Mouse (Mus musculus) neutrophil, adult 5-6 weeks (primary cell): ENCODE results near the gene Adgrg3. TPM values are rescaled to one million over a fixed set of nuclear protein-coding genes. Genes with fewer than 3 reads are reported as not detected.
"Not testable (repeated sequence)": the region's sequence is repeated elsewhere in the genome, so short reads cannot be mapped to it uniquely, and the experiment has no call there.

Experiments
- ATAC-seq: fragments of 151-379, 151-347 bp; 2 replicates; pipeline ENCODE4 v1.8.0; 2017; ENCODE audit warnings: mild to moderate bottlenecking, moderate TSS enrichment; ENCODE audit not compliant: insufficient number of reproducible peaks, poor library complexity, low FRiP score, severe bottlenecking; ENCODE audit errors: extremely low read depth
- total RNA-seq: library from RNA; stranded (forward); fragments of 200-1000 nt; gene quantifications from 2 replicates; pipeline ENCODE4 v1.2.3, GENCODE M21; 2017

Gene Adgrg3
- total RNA-seq, 1 experiment from 2014 or later, result 23.4 TPM

GRCm38 (mm10) chr8:95016684-95017083 lies 808 bp upstream of the Adgrg3 start:
- no peak for ATAC-seq

- no peak for ATAC-seq
These were observed 610 bp downstream of the Adgrg3 start for GRCm38 (mm10) chr8:95017969-95018635.

- ATAC-seq, result no peak
These were observed 2.8 kb downstream of the Adgrg3 start for GRCm38 (mm10) chr8:95020293-95020777.

GRCm38 (mm10) chr8:95020821-95021220 lies 3.3 kb downstream of the Adgrg3 start:
- ATAC-seq, result peak; percentile 45

- no peak for ATAC-seq
These were observed 5.7 kb downstream of the Adgrg3 start for GRCm38 (mm10) chr8:95023201-95023600.

GRCm38 (mm10) chr8:95024387-95024786 lies 6.9 kb downstream of the Adgrg3 start:
- ATAC-seq, result peak; percentile 57

GRCm38 (mm10) chr8:95025421-95025820 lies 7.9 kb downstream of the Adgrg3 start:
- no peak for ATAC-seq

- ATAC-seq, result not testable (repeated sequence)
These were observed 10.9 kb downstream of the Adgrg3 start for GRCm38 (mm10) chr8:95028391-95028790.

GRCm38 (mm10) chr8:95037106-95037925 lies 19.8 kb downstream of the Adgrg3 start:
- ATAC-seq, result no peak

GRCm38 (mm10) chr8:95041883-95042784 lies 24.6 kb downstream of the Adgrg3 start:
- ATAC-seq, result no peak

GRCm38 (mm10) chr8:95044811-95045210 lies 27.3 kb downstream of the Adgrg3 start:
- no peak for ATAC-seq

GRCm38 (mm10) chr8:95046982-95047381 lies 29.5 kb downstream of the Adgrg3 start:
- no peak for ATAC-seq

GRCm38 (mm10) chr8:95047884-95048680 lies 30.6 kb downstream of the Adgrg3 start:
- no peak for ATAC-seq

GRCm38 (mm10) chr8:95049636-95050035 lies 32.1 kb downstream of the Adgrg3 start:
- ATAC-seq, result no peak

GRCm38 (mm10) chr8:95054438-95054837 lies 36.9 kb downstream of the Adgrg3 start:
- ATAC-seq, result no peak

GRCm38 (mm10) chr8:95054927-95055510 lies 37.5 kb downstream of the Adgrg3 start, which contains the start of gene Drc7:
Drc7 (plus strand) TSS chr8:95055103.
- no peak for ATAC-seq

GRCm38 (mm10) chr8:95056414-95056813 lies 38.9 kb downstream of the Adgrg3 start:
- no peak for ATAC-seq

GRCm38 (mm10) chr8:95058661-95059060 lies 41.2 kb downstream of the Adgrg3 start:
- no peak for ATAC-seq
